In the genomic region with DNA sequence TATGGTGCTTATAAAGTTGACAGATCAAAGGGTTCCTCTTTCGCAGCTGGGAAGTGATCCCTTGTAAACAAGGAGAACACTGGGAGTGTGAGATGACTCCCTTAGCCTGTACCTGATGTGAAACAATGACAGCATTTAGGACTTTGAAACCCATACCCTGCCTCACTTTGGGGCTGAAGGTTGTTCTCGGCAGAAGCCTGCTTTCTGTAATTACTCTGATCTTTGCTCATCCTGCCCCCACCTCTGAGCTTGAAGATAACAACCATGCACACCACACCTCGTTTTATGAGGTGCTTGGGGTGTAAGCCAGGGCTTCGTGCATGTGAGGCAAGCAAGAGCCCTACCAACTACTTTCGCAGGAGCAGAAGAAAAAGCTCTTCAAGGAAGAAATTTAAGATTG, we compare ENCODE assay signal across 29 mouse cellular contexts. TPM values are rescaled to one million over a fixed set of nuclear protein-coding genes. Genes with fewer than 3 reads are reported as not detected.
A peak's percentile ranks its signal among the peaks of the same experiment; 100 is the strongest.
DNase-seq lines count a peak whose midpoint lies in the region; ATAC-seq and TF ChIP-seq lines count a peak whose summit lies in the region.
"Had no signal": no experiment of that assay in that cellular context is flagged by ENCODE, and none has a peak within 500 bp of the region (broad histone marks: within the 10 kb centered on the region; RNA-seq: fewer than 3 reads in every experiment).

No protein-coding gene starts in this region.

- peak; percentile 17 to 62 for DNase-seq in spleen, postnatal 4 days (ENCODE audit: low spot score in 2 of 2)
- no peak for DNase-seq in spleen, adult 18-20 months
- DNase-seq in liver, embryonic 13.5 days: peak; percentile 35
- no peak for DNase-seq in left cerebral cortex, adult 9 months (ENCODE audit: low spot score in 2 of 2)
- DNase-seq in left cerebral cortex, adult 11 months (ENCODE audit: low spot score): no peak
- DNase-seq in heart, adult 18-20 months: no peak
- DNase-seq: adrenal gland, postnatal 36 days; B cell, adult 2 months; cerebellum, adult 8-10 months; gastrocnemius, postnatal 25 days; kidney, adult 18-20 months; kidney, postnatal 4 days; lung, postnatal 4 days had no signal

- no peak for TF ChIP-seq POLR2A in small intestine, adult 2 months (IDR thresholded peaks at IDR 0.05; ENCODE audit: low read depth, low read length)

- no peak overlapping the region for H3K4me2 ChIP-seq in intestine, embryonic 15.5 days (replicated peaks)
- H3K4me2 ChIP-seq in liver, embryonic 13.5 days: peak overlapping the region; percentile 33
- H3K4me2 ChIP-seq: forebrain, embryonic 15.5 days; heart, embryonic 13.5 days; hindbrain, embryonic 14.5 days; limb, embryonic 13.5 days; lung, embryonic 15.5 days; midbrain, embryonic 12.5 days; neural tube, embryonic 12.5 days had no signal

- peak overlapping the region; percentile 18; the same call in 1 of the 2 replicates for H3K27ac ChIP-seq in intestine, embryonic 15.5 days
- H3K27ac ChIP-seq in liver, embryonic 13.5 days: peak overlapping the region; percentile 82
- H3K27ac ChIP-seq in small intestine, adult 2 months (ENCODE audit: insufficient read depth, low read depth, low read length): peak overlapping the region; percentile 57
- H3K27ac ChIP-seq: forebrain, embryonic 15.5 days; heart, embryonic 13.5 days; hindbrain, embryonic 14.5 days; limb, embryonic 13.5 days; lung, embryonic 15.5 days; midbrain, embryonic 12.5 days; neural tube, embryonic 12.5 days had no signal

- no peaks in the 10 kb centered on the region for H3K36me3 ChIP-seq in intestine, embryonic 15.5 days
- no peaks in the 10 kb centered on the region for H3K36me3 ChIP-seq in liver, embryonic 13.5 days
- H3K36me3 ChIP-seq in small intestine, adult 2 months (ENCODE audit: control insufficient read depth, insufficient read depth, low read length): no peaks in the 10 kb centered on the region
- H3K36me3 ChIP-seq: forebrain, embryonic 15.5 days; heart, embryonic 13.5 days; limb, embryonic 13.5 days; lung, embryonic 15.5 days; midbrain, embryonic 12.5 days; neural tube, embryonic 12.5 days had no signal

- WGBS in intestine, embryonic 15.5 days: 25% methylated on average over 5 of the region's 5 CpGs
- 36% methylated on average over 5 of the region's 5 CpGs for WGBS in liver, embryonic 13.5 days (ENCODE audit: insufficient replicate concordance)
- 14% methylated on average over 5 of the region's 5 CpGs for WGBS in small intestine, adult 2 months

- H3K9me3 ChIP-seq in intestine, embryonic 15.5 days: no peaks in the 10 kb centered on the region
- H3K9me3 ChIP-seq in liver, embryonic 13.5 days (replicated peaks): no peaks in the 10 kb centered on the region
- H3K9me3 ChIP-seq: forebrain, embryonic 15.5 days; heart, embryonic 13.5 days; limb, embryonic 13.5 days; lung, embryonic 15.5 days; midbrain, embryonic 12.5 days; neural tube, embryonic 12.5 days had no signal

- ATAC-seq in intestine, embryonic 15.5 days: peak; percentile 93
- ATAC-seq in liver, embryonic 13.5 days (ENCODE audit: low read depth): peak; percentile 77
- ATAC-seq: forebrain, embryonic 15.5 days had no signal

- H3K27me3 ChIP-seq in intestine, embryonic 15.5 days (replicated peaks): no peaks in the 10 kb centered on the region
- H3K27me3 ChIP-seq in liver, embryonic 13.5 days: no peaks in the 10 kb centered on the region
- no peaks in the 10 kb centered on the region for H3K27me3 ChIP-seq in small intestine, adult 2 months (ENCODE audit: control insufficient read depth, insufficient read depth, low read length)
- H3K27me3 ChIP-seq: forebrain, embryonic 15.5 days; heart, embryonic 13.5 days; limb, embryonic 13.5 days; lung, embryonic 15.5 days; midbrain, embryonic 12.5 days; neural tube, embryonic 12.5 days had no signal

- H3K4me1 ChIP-seq in intestine, embryonic 15.5 days (replicated peaks): no peaks in the 10 kb centered on the region; the same call in 1 of the 2 replicates
- peaks cover 97% of the 10 kb centered on the region for H3K4me1 ChIP-seq in liver, embryonic 13.5 days (replicated peaks)
- peaks cover 41% of the 10 kb centered on the region for H3K4me1 ChIP-seq in small intestine, adult 2 months (ENCODE audit: control insufficient read depth, insufficient read depth, insufficient read length, low read length)
- H3K4me1 ChIP-seq: forebrain, embryonic 15.5 days; limb, embryonic 13.5 days; lung, embryonic 15.5 days had no signal

- no peak overlapping the region for H3K9ac ChIP-seq in intestine, embryonic 15.5 days
- H3K9ac ChIP-seq in liver, embryonic 13.5 days: peak overlapping the region; percentile 52; the same call in 1 of the 2 replicates
- H3K9ac ChIP-seq: forebrain, embryonic 15.5 days; heart, embryonic 13.5 days; hindbrain, embryonic 14.5 days; limb, embryonic 13.5 days; lung, embryonic 15.5 days; midbrain, embryonic 12.5 days; neural tube, embryonic 12.5 days had no signal

- no peak overlapping the region for H3K4me3 ChIP-seq in intestine, embryonic 15.5 days (replicated peaks)
- H3K4me3 ChIP-seq in liver, embryonic 13.5 days (replicated peaks): no peak overlapping the region
- H3K4me3 ChIP-seq in small intestine, adult 2 months (ENCODE audit: low read depth, low read length): no peak overlapping the region
- H3K4me3 ChIP-seq: forebrain, embryonic 15.5 days; heart, embryonic 13.5 days; limb, embryonic 13.5 days; lung, embryonic 15.5 days; midbrain, embryonic 12.5 days; neural tube, embryonic 12.5 days had no signal

- TF ChIP-seq CTCF in small intestine, adult 2 months (IDR thresholded peaks at IDR 0.05; ENCODE audit: extremely low read depth, insufficient read length, insufficient replicate concordance, low read depth, low read length): no peak

RNA-seq across cellular contexts. Expression of a gene that starts 2.6 kb away (rescaled TPM):
- 27.9 and 88.1 TPM in 2 replicates for polyA plus RNA-seq in intestine, embryonic 15.5 days (2015; fragmentation: Nextera tagmentation; extraction: Ambion mirVana)
- polyA plus RNA-seq in liver, embryonic 13.5 days (2015; fragmentation: Nextera tagmentation; extraction: Ambion mirVana): 0.12 TPM in 1 of 2 replicates, not detected in the other
- polyA plus RNA-seq in small intestine, adult 2 months (2012; rRNA removed): 47.1 and 6,983 TPM in 2 replicates
- total RNA-seq in heart, adult 18-20 months (2021): 1 to 10 TPM in 1 of 2 experiments, under 1 TPM in 1; 0.89 to 1.3 TPM
- total RNA-seq: adrenal gland, postnatal 36 days; common myeloid progenitor, adult 5-6 weeks; gastrocnemius, postnatal 25 days had no signal
- polyA plus RNA-seq: embryonic facial prominence, embryonic 11.5 days; midbrain, embryonic 12.5 days had no signal

RNA-seq across cellular contexts. Expression of a gene that starts 12.9 kb away (rescaled TPM):
- polyA plus RNA-seq in intestine, embryonic 15.5 days (2015; fragmentation: Nextera tagmentation; extraction: Ambion mirVana): not detected in 2 replicates
- not detected in 2 replicates for polyA plus RNA-seq in liver, embryonic 13.5 days (2015; fragmentation: Nextera tagmentation; extraction: Ambion mirVana)
- not detected in 2 replicates for polyA plus RNA-seq in small intestine, adult 2 months (2012; rRNA removed)
- total RNA-seq in heart, adult 18-20 months (2021): not detected
- total RNA-seq: adrenal gland, postnatal 36 days; common myeloid progenitor, adult 5-6 weeks; gastrocnemius, postnatal 25 days; heart, postnatal 25 days; layer of hippocampus, postnatal 14 days; left cerebral cortex, postnatal 14 days had no signal
- polyA plus RNA-seq: embryonic facial prominence, embryonic 11.5 days; forebrain, embryonic 15.5 days; heart, embryonic 13.5 days; hindbrain, embryonic 14.5 days; limb, embryonic 13.5 days; lung, embryonic 15.5 days; midbrain, embryonic 12.5 days; neural tube, embryonic 12.5 days; spleen, adult 2 months; stomach, embryonic 16.5 days had no signal

RNA-seq across cellular contexts. Expression of a gene that starts 25.5 kb away (rescaled TPM):
- 1.3 and 2.0 TPM in 2 replicates for polyA plus RNA-seq in intestine, embryonic 15.5 days (2015; fragmentation: Nextera tagmentation; extraction: Ambion mirVana)
- 2.6 and 2.7 TPM in 2 replicates for polyA plus RNA-seq in liver, embryonic 13.5 days (2015; fragmentation: Nextera tagmentation; extraction: Ambion mirVana)
- polyA plus RNA-seq in small intestine, adult 2 months (2012; rRNA removed): 9.7 and 15.0 TPM in 2 replicates
- 1 to 10 TPM in 1 of 2 experiments, under 1 TPM in 1; 0.65 to 1.2 TPM for total RNA-seq in heart, adult 18-20 months (2021)
- total RNA-seq: gastrocnemius, postnatal 25 days; left cerebral cortex, postnatal 14 days had no signal
- polyA plus RNA-seq: embryonic facial prominence, embryonic 11.5 days had no signal

RNA-seq across cellular contexts. Expression of a gene that starts 34.9 kb away (rescaled TPM):
- not detected in 2 replicates for polyA plus RNA-seq in intestine, embryonic 15.5 days (2015; fragmentation: Nextera tagmentation; extraction: Ambion mirVana)
- not detected in 2 replicates for polyA plus RNA-seq in liver, embryonic 13.5 days (2015; fragmentation: Nextera tagmentation; extraction: Ambion mirVana)
- polyA plus RNA-seq in small intestine, adult 2 months (2012; rRNA removed): not detected in 2 replicates
- total RNA-seq in heart, adult 18-20 months (2021): not detected
- total RNA-seq: adrenal gland, postnatal 36 days; common myeloid progenitor, adult 5-6 weeks; gastrocnemius, postnatal 25 days; heart, postnatal 25 days; layer of hippocampus, postnatal 14 days; left cerebral cortex, postnatal 14 days had no signal
- polyA plus RNA-seq: embryonic facial prominence, embryonic 11.5 days; forebrain, embryonic 15.5 days; heart, embryonic 13.5 days; hindbrain, embryonic 14.5 days; limb, embryonic 13.5 days; lung, embryonic 15.5 days; midbrain, embryonic 12.5 days; neural tube, embryonic 12.5 days; spleen, adult 2 months; stomach, embryonic 16.5 days had no signal

RNA-seq across cellular contexts. Expression of a gene that starts 49.8 kb away (rescaled TPM):
- polyA plus RNA-seq in intestine, embryonic 15.5 days (2015; fragmentation: Nextera tagmentation; extraction: Ambion mirVana): not detected in 2 replicates
- not detected in 2 replicates for polyA plus RNA-seq in liver, embryonic 13.5 days (2015; fragmentation: Nextera tagmentation; extraction: Ambion mirVana)
- polyA plus RNA-seq in small intestine, adult 2 months (2012; rRNA removed): not detected in 2 replicates
- not detected for total RNA-seq in heart, adult 18-20 months (2021)
- total RNA-seq: adrenal gland, postnatal 36 days; common myeloid progenitor, adult 5-6 weeks; gastrocnemius, postnatal 25 days; heart, postnatal 25 days; layer of hippocampus, postnatal 14 days; left cerebral cortex, postnatal 14 days had no signal
- polyA plus RNA-seq: embryonic facial prominence, embryonic 11.5 days; forebrain, embryonic 15.5 days; heart, embryonic 13.5 days; hindbrain, embryonic 14.5 days; limb, embryonic 13.5 days; lung, embryonic 15.5 days; midbrain, embryonic 12.5 days; neural tube, embryonic 12.5 days; stomach, embryonic 16.5 days had no signal

Comparison
In these comparisons a context has a peak if more than half of its experiments do, and no peak if none do; other contexts are left out.
1. DNase-seq: peak in spleen, postnatal 4 days (2 of 2) and liver, embryonic 13.5 days (single experiment); none in spleen, adult 18-20 months (0 of 2), left cerebral cortex, adult 9 months (0 of 2), left cerebral cortex, adult 11 months (single experiment) and heart, adult 18-20 months (0 of 2).
2. H3K27ac ChIP-seq: peak in every context shown above with its lines; median percentile 82 in liver, embryonic 13.5 days; 57 in small intestine, adult 2 months; 18 in intestine, embryonic 15.5 days.
3. RNA of a gene that starts 2.6 kb away (polyA plus RNA-seq): 47.1 to 6,983 TPM in small intestine, adult 2 months and 27.9 to 88.1 TPM in intestine, embryonic 15.5 days; 0.12 TPM in liver, embryonic 13.5 days; every median in the first group is over 10 times any median in the second.